Comparison of ENCODE assay signal across 17 mouse cellular contexts in genomic region chr16:33326589-33326988, GRCm38 (mm10). TPM values are rescaled to one million over a fixed set of nuclear protein-coding genes. Genes with fewer than 3 reads are reported as not detected.
DNase-seq lines count a peak whose midpoint lies in the region; ATAC-seq lines count a peak whose summit lies in the region.
"Had no signal": no experiment of that assay in that cellular context is flagged by ENCODE, and none has a peak within 500 bp of the region (broad histone marks: within the 10 kb centered on the region; RNA-seq: fewer than 3 reads in every experiment).

No protein-coding gene starts in this region.

- no peaks in the 10 kb centered on the region for H3K9me3 ChIP-seq in embryonic facial prominence, embryonic 11.5 days (replicated peaks; ENCODE audit: control insufficient read depth, low read length)
- no peaks in the 10 kb centered on the region for H3K9me3 ChIP-seq in embryonic facial prominence, embryonic 10.5 days
- H3K9me3 ChIP-seq in midbrain, embryonic 10.5 days (replicated peaks), result no peaks in the 10 kb centered on the region
- no peaks in the 10 kb centered on the region for H3K9me3 ChIP-seq in midbrain, embryonic 16.5 days (replicated peaks; ENCODE audit: control insufficient read depth, low read length, poor library complexity, severe bottlenecking)
- H3K9me3 ChIP-seq in intestine, embryonic 16.5 days (ENCODE audit: control insufficient read depth, low read length), result no peaks in the 10 kb centered on the region
- H3K9me3 ChIP-seq: heart, embryonic 10.5 days; limb, embryonic 15.5 days had no signal

- no peak overlapping the region for H3K4me2 ChIP-seq in embryonic facial prominence, embryonic 11.5 days (ENCODE audit: low read depth, low read length)
- no peak overlapping the region for H3K4me2 ChIP-seq in midbrain, embryonic 16.5 days (ENCODE audit: low read length)
- H3K4me2 ChIP-seq in intestine, embryonic 16.5 days (ENCODE audit: low read depth, low read length), result no peak overlapping the region
- H3K4me2 ChIP-seq: limb, embryonic 15.5 days had no signal

- no peak overlapping the region for H3K9ac ChIP-seq in embryonic facial prominence, embryonic 11.5 days (replicated peaks; ENCODE audit: low read length)
- H3K9ac ChIP-seq in midbrain, embryonic 16.5 days (ENCODE audit: low read depth, low read length), result no peak overlapping the region
- no peak overlapping the region for H3K9ac ChIP-seq in intestine, embryonic 16.5 days (ENCODE audit: low read depth, low read length)
- H3K9ac ChIP-seq: limb, embryonic 15.5 days had no signal

- H3K27me3 ChIP-seq in embryonic facial prominence, embryonic 11.5 days (ENCODE audit: control insufficient read depth, insufficient read depth, low read length), result no peaks in the 10 kb centered on the region
- H3K27me3 ChIP-seq in embryonic facial prominence, embryonic 10.5 days (replicated peaks; ENCODE audit: low read depth, poor library complexity, severe bottlenecking), result no peaks in the 10 kb centered on the region
- no peaks in the 10 kb centered on the region for H3K27me3 ChIP-seq in midbrain, embryonic 10.5 days (ENCODE audit: low read depth, poor library complexity, severe bottlenecking)
- H3K27me3 ChIP-seq in midbrain, embryonic 16.5 days (ENCODE audit: control insufficient read depth, insufficient read depth, low read depth, low read length), result no peaks in the 10 kb centered on the region
- H3K27me3 ChIP-seq in intestine, embryonic 16.5 days (replicated peaks; ENCODE audit: control insufficient read depth, insufficient read depth, low read length), result no peaks in the 10 kb centered on the region
- H3K27me3 ChIP-seq: limb, embryonic 15.5 days had no signal

- intact Hi-C loops in heart, postnatal 25 days (cut with DNase I), result no loop called here

- DNase-seq in embryonic facial prominence, embryonic 11.5 days (ENCODE audit: low spot score), result peak; percentile 36
- DNase-seq in embryonic facial prominence, embryonic 10.5 days (ENCODE audit: low spot score), result no peak
- DNase-seq in midbrain, embryonic 10.5 days (ENCODE audit: low spot score), result no peak
- no peak for DNase-seq in ovary, postnatal 10 days (ENCODE audit: low spot score)
- DNase-seq in heart, postnatal 25 days (ENCODE audit: low spot score), result no peak
- DNase-seq in left cerebral cortex, adult 11 months (ENCODE audit: low spot score), result no peak
- DNase-seq: B cell, adult 2 months; cerebellum, adult 9-10 months; gastrocnemius, postnatal 14 days; heart, postnatal 4 days; kidney, adult 8-10 months; lung, postnatal 36 days had no signal

- H3K36me3 ChIP-seq in embryonic facial prominence, embryonic 11.5 days (replicated peaks; ENCODE audit: control insufficient read depth, insufficient read depth, low read depth, low read length), result no peaks in the 10 kb centered on the region
- no peaks in the 10 kb centered on the region for H3K36me3 ChIP-seq in embryonic facial prominence, embryonic 10.5 days (replicated peaks)
- no peaks in the 10 kb centered on the region for H3K36me3 ChIP-seq in midbrain, embryonic 10.5 days
- no peaks in the 10 kb centered on the region for H3K36me3 ChIP-seq in midbrain, embryonic 16.5 days (ENCODE audit: control insufficient read depth, insufficient read depth, low read length)
- no peaks in the 10 kb centered on the region for H3K36me3 ChIP-seq in intestine, embryonic 16.5 days (ENCODE audit: control insufficient read depth, insufficient read depth, low read length)
- H3K36me3 ChIP-seq: heart, embryonic 10.5 days; limb, embryonic 15.5 days had no signal

- ATAC-seq in embryonic facial prominence, embryonic 11.5 days (replicated peaks; ENCODE audit: insufficient number of reproducible peaks, low FRiP score, low TSS enrichment, low read depth), result no peak
- no peak for ATAC-seq in midbrain, embryonic 16.5 days
- ATAC-seq in intestine, embryonic 16.5 days, result peak; percentile 26; the same call in 1 of the 2 replicates

- no peak overlapping the region for H3K27ac ChIP-seq in embryonic facial prominence, embryonic 11.5 days (replicated peaks; ENCODE audit: low read depth, low read length)
- no peak overlapping the region for H3K27ac ChIP-seq in embryonic facial prominence, embryonic 10.5 days (replicated peaks)
- H3K27ac ChIP-seq in midbrain, embryonic 10.5 days (replicated peaks), result 0 out of 2 replicates have a peak overlapping the region, but pooled peaks have one; percentile 6
- no peak overlapping the region for H3K27ac ChIP-seq in midbrain, embryonic 16.5 days (ENCODE audit: low read length)
- no peak overlapping the region; the same call in 1 of the 2 replicates for H3K27ac ChIP-seq in intestine, embryonic 16.5 days (ENCODE audit: low read length)
- H3K27ac ChIP-seq: heart, embryonic 10.5 days; limb, embryonic 15.5 days had no signal

- no peak overlapping the region for H3K4me3 ChIP-seq in embryonic facial prominence, embryonic 11.5 days (ENCODE audit: low read depth, low read length)
- no peak overlapping the region for H3K4me3 ChIP-seq in embryonic facial prominence, embryonic 10.5 days
- H3K4me3 ChIP-seq in midbrain, embryonic 10.5 days, result no peak overlapping the region
- no peak overlapping the region for H3K4me3 ChIP-seq in midbrain, embryonic 16.5 days (ENCODE audit: low read depth, low read length)
- no peak overlapping the region for H3K4me3 ChIP-seq in intestine, embryonic 16.5 days (ENCODE audit: low read length)
- H3K4me3 ChIP-seq: erythroblast, embryonic 14.5 days; heart, embryonic 10.5 days; limb, embryonic 15.5 days had no signal

- WGBS in embryonic facial prominence, embryonic 11.5 days, result 65% methylated on average over 9 of the region's 9 CpGs
- 68% methylated on average over 9 of the region's 9 CpGs for WGBS in embryonic facial prominence, embryonic 10.5 days
- WGBS in midbrain, embryonic 10.5 days, result 79% methylated on average over 9 of the region's 9 CpGs
- 73% methylated on average over 9 of the region's 9 CpGs for WGBS in midbrain, embryonic 16.5 days
- 61% methylated on average over 9 of the region's 9 CpGs for WGBS in intestine, embryonic 16.5 days

- no peaks in the 10 kb centered on the region for H3K4me1 ChIP-seq in embryonic facial prominence, embryonic 11.5 days (ENCODE audit: control insufficient read depth, insufficient read depth, low read length)
- H3K4me1 ChIP-seq in embryonic facial prominence, embryonic 10.5 days, result peaks cover 16% of the 10 kb centered on the region
- H3K4me1 ChIP-seq in midbrain, embryonic 10.5 days, result peaks cover 10% of the 10 kb centered on the region
- H3K4me1 ChIP-seq in midbrain, embryonic 16.5 days (ENCODE audit: control insufficient read depth, insufficient read depth, low read length), result no peaks in the 10 kb centered on the region
- H3K4me1 ChIP-seq in intestine, embryonic 16.5 days (ENCODE audit: control insufficient read depth, insufficient read depth, low read length), result 0 out of 2 replicates have a peak, but pooled peaks cover 2% of the 10 kb centered on the region
- H3K4me1 ChIP-seq: heart, embryonic 10.5 days had no signal

RNA-seq across cellular contexts. Expression of gene Zfp148, which starts 54.0 kb away (rescaled TPM):
- polyA plus RNA-seq in embryonic facial prominence, embryonic 11.5 days (2014; fragmentation: Nextera tagmentation; extraction: Ambion mirVana), result 51.8 and 52.9 TPM in 2 replicates
- 47.6 and 51.8 TPM in 2 replicates for polyA plus RNA-seq in embryonic facial prominence, embryonic 10.5 days (2016; fragmentation: Nextera tagmentation; extraction: Ambion mirVana)
- polyA plus RNA-seq in midbrain, embryonic 10.5 days (2016; fragmentation: Nextera tagmentation; extraction: Ambion mirVana), result 40.7 and 46.3 TPM in 2 replicates
- polyA plus RNA-seq in midbrain, embryonic 16.5 days (2015; fragmentation: Nextera tagmentation; extraction: Ambion mirVana), result 50.4 and 57.1 TPM in 2 replicates
- 39.1 and 39.9 TPM in 2 replicates for polyA plus RNA-seq in intestine, embryonic 16.5 days (2015; fragmentation: Nextera tagmentation; extraction: Ambion mirVana)
- 10 to 100 TPM; 36.1 to 38.0 TPM for total RNA-seq in heart, postnatal 25 days (2021)
